Mouse (Mus musculus) small intestine, adult 2 months (tissue): ENCODE results near the gene Sh3pxd2a.

Source experiments
- CTCF ChIP-seq: fragments of 200-500 bp; IDR thresholded peaks from 2 replicates; pipeline ENCODE4 v1.5.1; 2012; ENCODE audit warnings: low read depth, mild to moderate bottlenecking, control low read depth, inconsistent platforms, low read length, moderate library complexity, mixed read lengths; ENCODE audit not compliant: insufficient replicate concordance, insufficient read length; ENCODE audit errors: extremely low read depth
- POLR2A ChIP-seq: fragments of 200-500 bp; IDR thresholded peaks from 2 replicates; pipeline ENCODE4 v1.6.1; 2012; ENCODE audit warnings: low read depth, mild to moderate bottlenecking, control low read depth, inconsistent platforms, low read length, moderate library complexity

GRCm38 (mm10) chr19:47450261-47451137 lies 13.7 kb downstream of the Sh3pxd2a start:
- TF ChIP-seq POLR2A (no peak), CTCF (no peak)
